Mouse (Mus musculus) layer of hippocampus, adult 8-10 months (tissue): Measurements from ENCODE around the gene Gm49337. TPM values are rescaled to one million over a fixed set of nuclear protein-coding genes. Genes with fewer than 3 reads are reported as not detected.
A peak's percentile ranks its signal among the peaks of the same experiment; 100 is the strongest.

Source experiments
- DNase-seq, 2 experiments: peaks; one replicate each; pipeline ENCODE4 v3.0.0; 2022; ENCODE audit warnings: low spot score in 2 of 2
- total RNA-seq, 4 experiments: library from RNA; stranded (reverse); gene quantifications; 2 replicates each; pipeline ENCODE4 v1.2.4; 2022

Gm49337 gene
- total RNA-seq = 1 to 10 TPM in 1 of 4 experiments, under 1 TPM in 1, not detected in 2; 0.96 to 4.1 TPM

DNA sequence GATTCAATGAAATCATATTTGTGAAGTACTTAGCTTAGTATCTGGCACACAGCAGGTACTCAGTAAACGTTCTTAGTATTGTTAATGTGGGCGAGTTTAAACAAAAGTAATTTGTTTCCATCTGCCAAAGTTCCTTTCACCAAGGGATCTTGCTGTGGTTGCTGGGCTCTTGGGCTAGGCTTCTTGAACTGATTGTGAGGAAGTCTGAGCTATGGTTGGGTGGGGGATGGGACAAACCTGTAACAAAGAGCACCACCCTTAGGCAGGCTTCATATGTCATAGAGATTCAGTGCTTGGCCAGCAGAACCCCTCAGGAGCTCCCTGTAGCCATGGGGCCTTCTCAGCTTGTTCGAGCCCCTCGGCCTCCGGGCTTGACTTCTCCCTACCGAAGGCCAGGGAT, at the start of gene Gm49337, which contains the start of gene 1700042G07Rik:
Gm49337 (plus strand) TSS at position 313 of the 400 bp plus-strand sequence.
1700042G07Rik (plus strand) TSS at position 301 of the 400 bp plus-strand sequence.
- DNase-seq = no peak

DNA sequence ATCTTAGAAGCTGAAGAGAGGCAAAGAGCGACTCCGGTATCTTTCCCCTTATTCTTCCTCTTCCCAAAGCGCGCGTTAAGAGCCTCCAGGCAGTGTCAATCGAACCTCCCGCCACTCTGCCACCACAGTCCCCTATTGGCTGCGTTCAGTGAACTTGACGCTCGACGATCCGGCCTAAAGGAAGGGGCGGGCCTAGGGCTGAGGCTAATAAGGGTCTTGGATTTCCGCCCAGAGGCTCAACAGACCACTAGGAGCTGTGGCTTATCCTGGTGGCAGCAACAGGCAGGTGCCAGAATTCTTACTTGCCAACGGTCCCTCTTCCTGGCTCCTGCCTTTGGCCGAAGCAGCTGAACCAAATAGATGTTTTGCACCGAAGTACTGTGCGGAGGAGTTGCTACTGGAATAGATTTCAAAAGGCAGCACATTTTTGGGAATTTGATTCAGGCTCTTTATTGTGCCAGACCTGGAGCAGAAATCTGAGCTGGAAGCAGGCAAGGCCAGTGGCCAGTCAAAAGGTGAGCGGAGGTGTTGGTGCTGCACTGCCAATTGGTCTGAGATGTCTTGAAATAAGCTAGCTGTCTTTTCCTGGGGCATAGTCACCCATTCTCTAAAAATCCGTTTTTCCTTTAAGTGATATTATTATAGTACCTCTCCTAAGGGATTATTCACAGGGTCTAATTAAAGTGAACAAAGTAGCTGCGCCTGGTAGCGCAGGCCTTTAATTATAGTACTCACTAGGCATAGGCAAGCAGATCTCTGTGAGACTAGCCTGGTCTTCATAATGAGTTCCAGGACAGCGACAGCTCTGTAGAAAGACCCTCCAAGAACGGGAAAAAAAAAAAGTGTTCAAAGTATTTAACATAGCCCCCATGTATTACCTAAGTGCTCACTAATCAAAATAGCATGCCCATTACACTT, 49.3 kb upstream of the Gm49337 start, which contains the start of the genes Rad54l and Pomgnt1:
Rad54l (minus strand) TSS at position 89 of the 918 bp plus-strand sequence.
Pomgnt1 (plus strand) TSS at position 239 of the 918 bp plus-strand sequence.
- peak; percentile 60 to 69 for DNase-seq

DNA sequence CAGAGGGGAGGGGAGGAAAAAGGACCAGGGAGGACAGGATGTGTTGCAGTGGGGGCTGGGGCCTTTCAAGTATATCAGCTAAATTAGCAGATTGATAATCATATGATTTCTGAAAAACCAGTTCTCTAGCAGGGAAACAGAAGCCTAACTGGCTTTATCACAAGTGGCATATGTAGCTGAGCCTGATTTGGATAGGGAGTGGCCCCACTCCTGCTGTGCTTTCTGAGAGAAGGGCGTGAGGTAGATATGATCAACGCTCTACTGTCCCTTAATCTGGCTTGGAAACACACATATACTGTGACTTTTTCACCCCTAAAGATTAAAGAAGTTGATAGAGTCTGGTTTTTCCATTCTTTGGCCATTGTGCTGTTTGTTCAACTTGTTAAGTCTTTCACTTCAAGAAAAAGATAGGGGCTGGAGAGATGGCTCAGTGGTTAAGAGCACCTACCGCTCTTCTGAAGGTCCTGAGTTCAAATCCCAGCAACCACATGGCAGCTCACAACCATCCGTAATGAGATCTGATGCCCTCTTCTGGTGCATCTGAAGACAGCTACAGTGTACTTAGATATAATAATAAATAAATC, 47.3 kb upstream of the Gm49337 start:
- no peak for DNase-seq

DNA sequence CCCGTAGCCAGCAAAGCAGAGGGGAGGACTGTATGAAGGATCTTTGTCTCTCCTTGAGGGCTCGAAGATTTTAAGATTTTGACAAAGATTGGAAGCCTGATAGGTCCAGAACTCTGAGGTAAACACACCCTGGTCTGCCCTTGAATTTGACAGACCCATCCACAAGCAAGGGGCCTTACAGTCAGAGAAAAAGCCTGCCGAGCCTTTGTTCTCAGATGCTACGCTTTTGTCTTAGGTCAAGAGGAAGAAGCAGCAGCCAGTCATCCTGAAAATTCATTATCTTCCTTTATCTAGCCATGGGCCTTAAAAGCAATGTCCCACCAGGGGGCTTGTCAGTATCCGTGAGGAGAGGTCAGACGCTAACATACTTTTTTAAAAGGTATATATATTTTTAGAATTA, 45.2 kb upstream of the Gm49337 start:
- no peak for DNase-seq

DNA sequence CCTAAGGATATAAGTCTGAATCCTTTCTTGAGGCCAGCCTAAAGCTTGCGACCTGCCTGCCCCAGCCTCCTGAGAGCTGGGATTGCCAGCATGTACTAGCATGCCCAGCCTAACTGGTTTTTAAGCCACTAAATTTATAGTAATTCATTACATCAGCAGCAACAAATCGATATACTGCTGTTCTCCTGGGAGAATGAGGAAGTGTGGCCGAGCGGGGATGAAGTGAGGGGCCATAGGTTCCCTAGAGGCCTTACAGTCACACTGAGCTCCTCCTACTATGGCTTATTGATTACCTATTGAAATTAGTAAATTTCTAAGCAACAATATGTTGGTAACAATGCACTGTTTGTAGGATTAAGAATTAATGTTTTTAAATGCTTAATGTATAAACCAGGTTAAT, 40.1 kb upstream of the Gm49337 start:
- DNase-seq = no peak

DNA sequence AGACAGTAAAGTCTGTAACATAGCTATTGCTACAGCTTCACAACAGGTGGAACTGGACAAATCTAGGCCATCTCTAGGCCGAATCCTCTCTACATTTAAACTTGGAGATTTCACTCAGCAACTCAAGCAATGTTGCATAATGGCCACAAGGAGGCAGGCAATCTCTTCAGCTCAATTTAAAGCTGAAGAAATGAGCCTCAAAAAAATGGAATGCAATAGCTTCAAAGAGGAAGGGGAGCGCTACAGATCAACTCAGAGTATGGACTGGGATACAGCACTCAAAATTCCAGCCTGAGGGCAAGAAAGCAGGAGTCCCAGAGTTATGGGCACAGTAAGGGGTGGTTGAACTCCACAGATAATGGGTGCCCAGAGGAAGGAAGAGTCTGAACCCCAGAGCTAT, 38.2 kb upstream of the Gm49337 start:
- no peak for DNase-seq

DNA sequence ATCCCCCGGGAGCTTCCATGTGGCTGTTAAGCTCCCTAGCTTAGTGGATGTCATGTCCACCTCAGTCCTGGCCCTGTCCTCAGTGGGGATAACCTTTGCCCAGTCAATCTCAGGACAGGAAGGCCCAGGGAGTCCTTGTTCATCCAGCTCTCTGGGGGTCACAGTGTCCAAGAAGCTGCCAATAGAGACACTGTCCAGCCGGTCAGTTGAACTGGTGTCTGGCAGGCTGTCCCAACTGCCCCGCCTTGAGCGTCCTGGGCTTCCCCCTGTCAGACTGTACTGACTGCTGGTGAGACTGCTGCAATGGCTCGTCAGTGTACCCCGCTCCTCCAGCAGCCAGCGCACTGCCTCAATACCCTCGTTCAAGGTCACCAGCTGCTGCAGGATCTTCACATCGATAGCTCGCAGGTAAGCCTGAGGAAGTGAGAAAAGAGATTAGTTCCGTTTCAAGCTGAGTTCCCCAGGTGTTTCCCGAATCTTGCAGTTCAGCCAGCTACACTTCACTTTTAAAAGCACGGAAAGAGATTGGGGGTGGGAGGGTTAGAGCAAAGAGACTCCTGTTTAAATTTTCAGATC, 35.7 kb upstream of the Gm49337 start:
- DNase-seq = no peak

DNA sequence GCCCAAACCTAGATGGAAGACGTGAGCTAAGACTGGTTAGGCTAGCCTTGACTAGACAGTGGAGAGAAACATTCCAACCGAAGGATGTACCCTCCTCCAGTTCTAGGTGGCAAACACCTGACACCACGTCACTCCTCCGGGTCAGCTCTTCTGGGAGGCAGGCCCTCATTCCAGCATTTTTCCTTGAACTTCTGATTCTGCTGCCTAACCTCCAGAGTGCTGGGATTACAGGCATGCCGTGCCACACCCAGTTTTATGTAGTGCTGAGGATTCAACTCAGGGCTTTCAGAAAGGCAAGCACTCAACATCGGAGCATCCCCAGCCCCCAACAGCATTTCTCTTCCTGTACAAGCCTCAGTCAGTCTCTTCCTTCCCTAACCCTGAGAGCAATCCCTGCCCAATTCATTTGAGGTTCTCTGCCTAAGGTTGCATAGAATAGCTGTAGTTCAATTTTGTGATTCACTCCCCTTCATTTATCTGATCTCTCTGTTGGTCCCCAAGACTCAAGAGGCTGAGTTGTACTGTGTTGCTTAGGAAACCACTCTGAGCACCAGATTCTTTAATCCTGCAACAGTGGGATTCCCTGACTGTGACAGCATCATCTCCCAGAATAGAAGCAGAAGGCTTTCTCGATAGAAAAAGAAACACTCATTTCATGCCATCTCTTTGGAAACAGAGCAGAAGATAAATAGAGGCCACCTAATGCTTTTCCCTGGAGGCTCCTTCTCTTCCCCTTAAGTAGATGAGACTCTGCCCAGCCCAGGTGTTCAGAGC, 32.2 kb upstream of the Gm49337 start:
- no peak for DNase-seq

DNA sequence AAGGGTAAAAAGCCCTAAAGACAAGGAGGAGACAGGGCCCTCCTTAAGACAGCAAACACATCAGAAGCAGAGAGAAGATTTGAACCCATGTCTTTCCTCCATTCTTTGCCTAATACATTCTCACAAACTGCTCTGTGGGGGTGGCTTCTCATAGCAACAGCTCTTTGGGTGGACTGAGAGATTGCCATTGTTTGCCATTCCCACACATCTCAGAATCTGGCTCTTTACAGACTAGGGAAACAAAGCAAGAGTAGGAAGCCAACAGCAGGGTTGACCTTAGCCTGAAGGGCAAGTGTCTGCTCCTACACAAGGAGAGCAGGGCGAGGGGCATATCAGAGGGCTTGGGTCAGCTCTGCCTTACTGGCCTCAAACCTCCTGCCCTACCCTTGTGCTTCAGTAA, 31.4 kb upstream of the Gm49337 start:
- DNase-seq = no peak

DNA sequence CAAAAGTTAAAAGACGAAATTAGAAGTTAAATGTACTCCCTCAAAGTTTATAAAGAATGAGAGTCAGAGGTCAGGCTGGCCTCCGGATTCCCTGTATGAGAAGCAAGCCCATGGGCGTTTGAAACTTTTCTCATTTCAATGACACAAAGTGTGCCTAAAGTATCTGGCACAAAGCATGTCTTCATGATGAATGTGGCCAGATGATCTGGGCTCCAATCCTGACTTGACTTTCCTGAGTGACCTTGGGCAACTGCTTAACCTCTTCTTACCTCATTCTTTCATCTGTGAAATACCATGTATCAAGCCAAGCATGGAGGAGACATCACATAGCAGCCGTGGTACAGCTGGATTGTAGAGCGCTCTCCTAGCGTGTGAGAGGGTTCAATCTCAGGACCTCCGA, 30.9 kb upstream of the Gm49337 start:
- DNase-seq = no peak

DNA sequence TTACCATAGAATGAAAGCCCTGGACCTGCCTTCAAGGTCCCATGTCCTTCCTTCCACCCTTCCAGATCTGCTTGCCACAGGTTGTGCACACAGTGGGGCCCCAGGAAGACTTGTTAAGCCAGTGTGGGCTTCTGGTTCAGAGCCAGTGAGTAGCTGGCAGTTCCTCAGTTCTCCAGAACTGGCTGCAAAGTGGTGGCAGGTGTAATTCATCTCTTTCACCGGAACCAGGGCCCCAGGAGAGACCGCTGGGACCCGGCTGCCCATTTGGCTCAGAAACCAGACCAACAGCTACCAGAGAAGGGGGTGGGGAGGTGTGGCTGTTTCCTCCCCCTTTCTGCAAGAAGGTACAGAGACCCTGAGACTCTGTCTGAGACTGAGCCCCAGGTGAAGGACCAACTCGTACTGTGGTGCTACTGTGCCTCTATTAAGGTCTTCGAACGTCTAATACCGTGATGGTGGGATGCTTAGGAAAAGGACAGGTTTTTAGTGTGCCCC, 29.8 kb upstream of the Gm49337 start:
- no peak for DNase-seq

DNA sequence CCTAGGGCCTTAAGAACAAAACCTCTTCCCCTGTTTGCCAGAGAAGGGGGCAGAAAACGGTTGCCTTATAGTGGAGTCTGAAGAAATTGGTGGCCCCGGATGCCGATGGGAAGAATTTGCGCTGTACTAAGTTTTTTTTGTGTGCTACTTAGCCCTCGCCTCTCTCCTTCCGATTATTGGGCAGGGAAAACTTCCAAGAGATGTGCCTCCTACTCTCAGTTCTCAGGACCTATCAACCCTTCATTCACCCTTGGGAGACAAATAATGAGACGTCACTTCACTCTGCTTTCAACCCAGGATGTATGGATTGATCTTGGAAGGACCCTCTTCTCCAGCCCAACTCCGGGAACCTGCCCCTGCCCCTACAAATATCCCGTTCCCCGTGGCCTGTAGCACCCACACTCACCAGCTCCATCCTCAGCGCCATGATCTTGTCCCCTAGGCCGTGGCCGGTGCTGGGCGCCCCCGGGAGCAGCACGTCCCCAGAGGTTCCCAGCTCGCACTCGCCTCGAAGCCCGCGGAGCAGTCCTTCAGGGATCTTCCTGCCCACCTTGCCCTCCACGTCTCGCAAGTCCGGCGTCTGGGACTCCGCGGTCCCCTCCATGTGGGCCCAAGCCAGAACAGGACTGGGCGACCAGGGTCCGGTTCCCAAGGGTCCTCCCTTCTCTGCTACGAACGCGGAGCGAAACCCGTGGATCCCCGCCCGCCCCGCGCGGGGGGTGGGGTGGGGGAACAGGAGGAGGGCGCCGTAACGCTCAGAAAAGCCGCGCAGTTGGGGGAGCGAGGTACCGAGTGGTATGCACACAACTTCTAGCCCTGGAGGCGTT, 29.1 kb upstream of the Gm49337 start:
- peak in 1 of 2 experiments; percentile 64 for DNase-seq

DNA sequence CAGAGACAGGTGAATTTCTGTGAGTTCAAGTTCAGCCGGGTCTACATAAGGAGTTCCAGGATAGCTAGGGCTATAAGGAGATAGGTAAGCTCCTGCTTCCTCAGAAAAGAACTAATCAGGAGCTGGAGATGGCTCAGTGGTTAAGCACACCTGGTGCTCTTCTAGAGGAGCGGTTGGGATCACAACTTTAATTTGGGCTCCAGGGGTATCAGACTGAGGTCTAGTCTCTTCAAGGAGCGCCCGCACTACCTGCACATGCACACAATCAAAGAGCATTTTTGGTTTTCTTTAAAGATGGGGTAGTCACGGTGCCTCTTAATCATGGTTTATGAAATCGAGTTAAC, 23.4 kb upstream of the Gm49337 start:
- DNase-seq = no peak

DNA sequence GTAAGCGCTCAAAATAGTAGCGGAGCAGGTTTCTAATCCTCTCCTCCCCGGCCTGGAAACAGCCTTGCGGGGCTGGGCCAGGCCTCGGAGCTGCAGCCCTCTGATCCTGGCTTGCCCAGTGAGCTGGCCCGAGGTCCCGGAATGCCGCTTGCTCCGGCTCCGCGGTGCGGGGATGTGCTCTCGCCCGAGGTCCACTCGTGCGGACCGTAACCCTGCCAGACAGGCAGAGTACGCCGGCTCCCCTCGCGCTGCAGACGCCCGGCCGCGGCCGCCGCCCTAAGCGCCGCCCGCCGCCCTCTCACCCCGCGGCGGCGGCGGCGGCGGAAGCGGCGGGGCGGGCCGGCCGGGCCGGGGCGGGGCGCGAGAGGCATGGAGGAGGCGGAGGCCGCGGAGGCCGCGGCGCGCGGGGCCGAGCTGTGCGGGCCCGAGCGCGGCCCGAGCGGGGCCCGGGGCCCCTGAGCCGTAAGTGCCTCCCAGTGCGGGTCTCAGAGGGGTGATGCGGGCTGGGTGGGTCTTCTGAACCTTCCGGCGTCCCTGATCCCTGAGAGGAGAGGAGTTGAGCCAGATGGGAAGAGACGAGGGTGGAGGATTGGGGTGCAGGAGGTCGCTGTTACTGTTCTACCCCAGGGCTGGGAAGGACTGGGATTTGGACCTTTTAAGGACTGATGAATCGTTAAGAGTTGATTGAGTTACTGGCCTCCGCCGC, 22.9 kb upstream of the Gm49337 start:
- no peak for DNase-seq

DNA sequence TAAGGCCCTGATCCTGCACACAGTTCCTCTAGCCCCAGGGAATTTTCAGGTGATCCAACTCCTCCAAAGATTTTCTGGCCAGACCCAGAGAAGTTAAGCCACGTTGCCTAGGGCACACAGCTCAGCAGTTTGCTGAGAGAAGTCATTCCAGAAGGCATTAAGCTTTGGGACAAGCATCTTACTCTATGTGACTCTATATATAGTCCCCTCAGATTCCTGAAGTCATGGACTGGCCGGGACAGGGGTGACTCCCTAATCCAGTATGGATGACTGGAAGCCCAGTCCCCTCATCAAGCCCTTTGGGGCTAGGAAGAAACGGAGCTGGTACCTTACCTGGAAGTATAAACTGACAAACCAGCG, 22.3 kb upstream of the Gm49337 start:
- DNase-seq = no peak

DNA sequence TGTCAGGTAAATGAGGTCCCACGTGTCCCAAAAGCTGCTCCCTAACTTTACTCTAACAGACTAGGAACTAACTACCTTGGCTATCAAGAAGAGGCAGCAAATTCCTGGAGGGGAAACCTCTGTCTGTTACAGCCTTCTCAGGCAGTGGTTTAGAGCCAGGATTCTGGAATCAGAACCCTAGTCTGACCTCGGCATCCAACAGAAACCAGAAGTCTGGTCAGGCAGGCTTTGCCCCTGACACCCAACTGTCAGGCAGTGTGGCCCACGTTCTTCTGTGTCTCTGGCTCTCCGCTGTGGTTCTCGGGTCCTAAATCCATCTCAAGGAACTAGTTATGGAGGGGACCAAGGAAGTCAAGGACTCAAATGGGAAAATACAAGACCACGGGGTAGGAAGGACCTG, 21.9 kb upstream of the Gm49337 start, which contains the start of gene Lurap1:
Lurap1 (minus strand) TSS at position 101 of the 400 bp plus-strand sequence.
- no peak for DNase-seq

DNA sequence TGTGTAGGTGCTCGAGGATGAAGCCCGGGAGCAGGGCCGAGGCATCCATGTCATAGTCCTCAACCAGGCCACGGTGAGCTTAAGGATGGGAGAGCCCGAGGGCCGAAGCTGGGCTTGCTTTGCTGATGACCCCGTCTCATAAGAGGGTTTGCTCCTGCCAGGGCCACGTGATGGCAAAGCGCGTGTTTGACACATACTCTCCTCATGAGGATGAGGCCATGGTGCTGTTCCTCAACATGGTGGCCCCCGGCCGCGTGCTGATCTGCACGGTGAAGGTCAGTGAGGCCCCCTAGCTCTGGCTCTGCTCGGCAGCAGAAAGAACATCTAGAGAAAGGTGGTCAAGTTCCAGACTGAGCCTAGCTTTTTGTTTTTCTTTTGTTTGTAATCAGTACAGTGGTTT, 20.5 kb upstream of the Gm49337 start:
- DNase-seq = no peak

DNA sequence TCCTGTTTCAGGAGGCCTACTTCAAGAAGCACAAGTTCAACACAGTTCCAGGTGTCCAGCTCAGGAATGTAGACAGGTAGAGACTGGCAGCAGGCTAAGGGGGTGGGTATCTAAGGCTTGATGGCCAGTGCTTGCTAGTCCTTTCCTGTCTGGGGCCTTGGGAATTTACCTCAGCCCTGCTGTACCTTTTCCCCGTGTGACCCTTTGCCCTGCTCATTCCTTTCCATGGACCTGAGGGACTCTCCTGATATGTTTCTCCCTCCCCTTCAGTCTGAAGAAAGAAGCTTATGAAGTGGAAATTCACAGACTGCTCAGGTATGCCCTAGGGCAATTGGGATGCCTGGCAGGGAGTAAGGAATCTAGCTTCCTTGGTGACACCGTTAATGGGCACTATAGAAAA, 15.3 kb upstream of the Gm49337 start:
- DNase-seq = no peak

DNA sequence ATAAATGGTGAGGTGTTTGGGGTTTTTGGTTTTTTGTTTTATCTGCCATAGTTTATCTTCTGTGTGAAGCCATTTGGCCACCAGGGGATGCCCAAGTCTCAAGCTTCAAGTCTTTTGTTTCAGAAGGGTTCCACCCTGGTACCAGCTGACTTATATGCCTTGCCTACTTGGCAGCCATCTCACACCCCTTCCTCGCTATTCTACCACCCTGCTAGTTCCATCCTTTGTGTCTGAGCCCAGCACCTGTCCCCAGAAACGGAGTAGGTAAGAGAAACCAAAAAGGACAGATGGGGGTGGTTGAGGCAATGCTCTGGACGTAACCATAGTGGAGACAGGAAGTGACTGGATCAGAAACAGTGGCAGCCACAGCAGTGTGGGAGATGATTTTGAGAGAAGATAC, 13.3 kb upstream of the Gm49337 start:
- no peak for DNase-seq

DNA sequence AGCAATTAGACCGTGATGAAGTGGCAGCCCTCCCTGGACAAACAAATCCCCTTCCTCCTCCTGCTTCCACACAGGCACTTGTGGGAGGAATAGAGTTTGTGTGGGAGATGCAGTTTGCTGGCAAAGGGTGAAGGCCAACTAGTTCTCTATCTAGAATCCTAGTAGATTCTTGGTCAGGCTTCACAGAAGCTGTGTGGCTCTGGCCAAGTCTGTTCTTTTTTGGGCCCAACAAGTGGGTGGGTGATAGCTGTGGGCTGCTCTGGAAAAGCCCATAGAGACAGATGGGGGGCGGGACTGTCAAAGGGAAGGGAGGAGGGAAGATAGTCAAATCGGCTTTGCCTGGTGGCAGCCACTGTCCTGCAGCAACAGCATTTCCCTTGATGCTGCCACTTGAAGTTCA, 12.4 kb upstream of the Gm49337 start:
- DNase-seq = peak; percentile 70 to 79
